Mouse (Mus musculus) megakaryocyte, embryonic 14.5 days (primary cell): ENCODE measurements around the gene Olfr872.

Source experiments
- FLI1 ChIP-seq: IDR thresholded peaks from 2 replicates; pipeline ENCODE4 v1.6.1; 2012; ENCODE audit warnings: low read length, inconsistent platforms, mixed read lengths
- GATA1 ChIP-seq: IDR thresholded peaks from 3 replicates; pipeline ENCODE4 v1.6.1; 2012; ENCODE audit warnings: mixed read lengths, low read length, inconsistent platforms, borderline replicate concordance

GRCm38 (mm10) chr9:20282051-20282450, 45.1 kb downstream of the Olfr872 start, which contains the start of gene Olfr39:
- TF ChIP-seq GATA1 (no peak), FLI1 (no peak)
